Mouse (Mus musculus) right cerebral cortex, postnatal 10 days (tissue): ENCODE results near the gene Usp20.
"Not testable (repeated sequence)": the region's sequence is repeated elsewhere in the genome, so short reads cannot be mapped to it uniquely, and the experiment has no call there.

Experiments used
- DNase-seq, 2 experiments: peaks; one replicate each; pipeline ENCODE4 v3.0.0; 2021; ENCODE audit warnings: low spot score in 2 of 2

Gene Usp20

GRCm38 (mm10) chr2:30981790-30982513 lies at the start of gene Usp20, which contains the start of gene BC005624:
Gene Usp20 (plus strand): TSS chr2:30982279.
Gene BC005624 (minus strand): TSS chr2:30982201.
- peak; percentile 100 for DNase-seq

GRCm38 (mm10) chr2:30933032-30933431 lies 49.0 kb upstream of the Usp20 start:
- DNase-seq = no peak

GRCm38 (mm10) chr2:30933917-30934450 lies 48.1 kb upstream of the Usp20 start:
- peak; percentile 76 to 85 for DNase-seq

- DNase-seq = no peak
Observed at GRCm38 (mm10) chr2:30936808-30937207, 45.3 kb upstream of the Usp20 start.

GRCm38 (mm10) chr2:30937731-30938130 lies 44.3 kb upstream of the Usp20 start:
- DNase-seq = no peak

- DNase-seq = no peak
Observed at GRCm38 (mm10) chr2:30938574-30938991, 43.5 kb upstream of the Usp20 start.

GRCm38 (mm10) chr2:30941586-30941985 lies 40.5 kb upstream of the Usp20 start:
- no peak for DNase-seq

GRCm38 (mm10) chr2:30942116-30942515 lies 40.0 kb upstream of the Usp20 start:
- not testable (repeated sequence) for DNase-seq

GRCm38 (mm10) chr2:30942603-30943011 lies 39.5 kb upstream of the Usp20 start:
- peak; percentile 66 to 73 for DNase-seq

- DNase-seq = no peak
Observed at GRCm38 (mm10) chr2:30952457-30952823, 29.6 kb upstream of the Usp20 start.

- peak; percentile 94 for DNase-seq
Observed at GRCm38 (mm10) chr2:30952824-30953490, 29.1 kb upstream of the Usp20 start, which contains the start of gene Tor1b. Gene Tor1b (plus strand): TSS chr2:30952959.

- no peak for DNase-seq
Observed at GRCm38 (mm10) chr2:30954797-30955196, 27.3 kb upstream of the Usp20 start.

GRCm38 (mm10) chr2:30957511-30957910 lies 24.6 kb upstream of the Usp20 start:
- DNase-seq = no peak

GRCm38 (mm10) chr2:30958726-30959125 lies 23.4 kb upstream of the Usp20 start:
- no peak for DNase-seq

- DNase-seq = no peak
Observed at GRCm38 (mm10) chr2:30959856-30960255, 22.2 kb upstream of the Usp20 start.

- no peak for DNase-seq
Observed at GRCm38 (mm10) chr2:30962570-30963254, 19.4 kb upstream of the Usp20 start.

- peak in 1 of 2 experiments; percentile 18 for DNase-seq
Observed at GRCm38 (mm10) chr2:30965627-30966026, 16.5 kb upstream of the Usp20 start.

- DNase-seq = peak in 1 of 2 experiments; percentile 17
Observed at GRCm38 (mm10) chr2:30966826-30967225, 15.3 kb upstream of the Usp20 start.

- DNase-seq = peak; percentile 95
Observed at GRCm38 (mm10) chr2:30967352-30968327, 14.4 kb upstream of the Usp20 start, which contains the start of gene Tor1a. Gene Tor1a (minus strand): TSS chr2:30967933.

GRCm38 (mm10) chr2:30983024-30983423 lies 945 bp downstream of the Usp20 start:
- peak; percentile 49 to 59 for DNase-seq
